Mouse (Mus musculus): ENCODE results near the gene Mesp2.

Gene Mesp2

DNA sequence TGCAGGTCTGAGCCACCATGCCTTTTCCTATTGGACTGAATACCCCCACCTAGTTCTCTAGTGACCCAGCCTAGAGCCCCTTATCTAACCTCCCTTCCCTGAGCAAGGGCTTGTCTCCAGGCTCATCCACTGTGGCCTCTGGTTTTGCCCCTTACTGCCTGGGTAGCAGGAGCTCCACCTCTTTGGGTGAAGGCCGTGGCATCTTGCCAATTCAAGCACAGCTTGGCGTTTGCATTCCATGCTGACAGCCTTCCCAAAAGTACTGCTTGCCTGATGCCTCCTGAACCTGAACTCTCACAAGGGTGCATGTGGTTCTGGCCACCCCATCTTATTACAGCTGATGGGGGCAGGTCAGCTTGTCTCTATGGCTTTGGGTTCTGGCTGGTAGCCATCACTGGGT lies 6.6 kb upstream of the Mesp2 start:
- no peak for DNase-seq (ENCODE audit: low read depth, low spot score)

DNA sequence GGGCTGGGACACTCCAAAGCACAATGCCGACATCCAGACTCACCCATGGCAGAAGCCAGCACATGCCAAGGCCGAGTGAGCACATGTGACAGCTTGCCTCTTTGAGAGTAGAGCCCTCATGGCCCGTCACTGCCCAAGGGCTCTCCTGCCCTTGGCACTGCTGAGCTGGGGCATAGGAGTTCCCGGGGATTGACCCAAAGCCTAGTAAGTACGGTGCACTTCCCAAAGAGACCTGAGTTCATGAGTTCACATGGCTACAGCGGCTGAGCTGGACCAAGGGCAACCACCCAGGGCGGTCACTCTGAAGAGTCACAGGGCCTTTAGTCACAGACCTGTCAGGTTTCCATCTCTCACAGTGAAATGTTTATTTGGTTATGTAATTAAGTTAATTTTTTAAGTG lies 2.0 kb upstream of the Mesp2 start:
- DNase-seq (ENCODE audit: low read depth, low spot score) = no peak

DNA sequence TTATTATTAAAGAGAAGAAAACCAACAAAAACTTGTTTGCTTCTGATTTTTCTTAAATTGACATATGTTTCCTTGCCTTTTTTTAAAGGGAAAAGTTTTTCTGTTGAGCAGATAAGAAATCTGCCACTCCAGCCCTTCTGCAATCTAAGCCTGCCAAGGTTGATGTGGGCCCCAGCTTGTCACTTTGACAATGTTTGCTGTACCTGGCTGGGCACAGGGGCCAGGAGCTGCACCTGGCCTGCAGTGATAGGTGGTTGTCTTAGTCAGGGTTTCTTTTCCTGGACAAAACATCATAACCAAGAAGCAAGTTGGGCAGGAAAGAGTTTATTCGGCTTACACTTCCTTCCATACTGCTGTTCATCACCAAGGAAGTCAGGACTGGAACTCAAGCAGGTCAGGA lies 2.9 kb downstream of the Mesp2 start:
- no peak for DNase-seq (ENCODE audit: low read depth, low spot score)

DNA sequence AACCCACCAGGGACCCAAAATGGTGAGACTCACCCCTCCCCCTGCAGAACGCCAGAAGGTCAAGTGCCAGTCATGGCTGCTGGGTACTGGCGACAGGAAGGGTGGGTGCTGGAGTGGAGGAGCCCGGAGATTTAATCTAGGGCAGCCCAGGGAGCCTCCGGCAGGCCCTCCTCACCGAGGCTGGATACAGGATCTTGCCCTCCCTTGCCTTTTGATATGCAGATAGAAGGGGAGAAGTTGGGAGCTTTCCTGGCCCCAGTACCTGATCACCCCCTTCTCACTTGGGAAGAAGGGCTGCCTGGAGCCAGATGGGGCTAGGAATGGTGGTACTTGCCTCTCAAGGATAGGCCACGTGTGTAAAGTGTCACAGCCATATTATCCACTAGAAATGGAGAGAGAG lies 7.8 kb downstream of the Mesp2 start:
- no peak for DNase-seq (ENCODE audit: low read depth, low spot score)

DNA sequence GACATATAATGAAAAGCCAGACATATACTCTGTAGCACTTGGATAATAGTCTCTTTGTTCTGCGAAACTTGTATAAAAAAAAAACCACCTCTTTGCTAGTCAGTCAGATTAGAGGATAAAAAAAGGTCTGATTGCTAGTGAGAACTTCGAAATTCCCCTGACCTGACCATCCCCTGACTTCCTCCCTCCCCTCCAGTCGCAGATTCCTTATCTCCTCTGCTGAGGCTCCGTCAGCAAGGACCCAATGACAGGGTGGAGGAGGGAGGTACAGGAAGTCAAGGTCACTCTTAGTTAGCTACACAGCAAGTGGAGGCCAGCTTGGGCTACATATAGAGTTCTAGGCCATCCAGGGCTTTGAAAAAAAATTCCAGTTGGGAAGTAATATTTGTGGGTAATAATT lies 9.0 kb downstream of the Mesp2 start:
- DNase-seq (ENCODE audit: low read depth, low spot score) = no peak

DNA sequence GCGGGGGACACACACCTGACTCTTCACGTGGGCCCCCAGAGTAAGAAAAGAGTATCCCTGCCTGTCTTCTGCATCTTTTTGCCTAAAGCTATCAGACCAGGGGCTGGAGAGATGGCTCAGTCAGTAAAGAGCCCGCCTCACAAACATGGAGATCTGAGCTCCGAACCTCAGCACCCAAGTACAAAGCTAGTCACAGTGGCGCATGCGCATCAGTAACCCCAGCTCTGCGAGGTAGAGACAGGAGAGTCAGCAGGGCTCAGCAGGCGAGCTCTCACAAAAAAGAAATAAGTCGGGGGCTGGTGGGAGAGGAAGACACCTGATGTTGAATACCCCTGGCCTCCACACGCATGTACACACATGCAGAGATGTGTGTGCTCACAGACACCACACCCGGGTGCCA lies 9.5 kb downstream of the Mesp2 start:
- no peak for DNase-seq (ENCODE audit: low read depth, low spot score)

DNA sequence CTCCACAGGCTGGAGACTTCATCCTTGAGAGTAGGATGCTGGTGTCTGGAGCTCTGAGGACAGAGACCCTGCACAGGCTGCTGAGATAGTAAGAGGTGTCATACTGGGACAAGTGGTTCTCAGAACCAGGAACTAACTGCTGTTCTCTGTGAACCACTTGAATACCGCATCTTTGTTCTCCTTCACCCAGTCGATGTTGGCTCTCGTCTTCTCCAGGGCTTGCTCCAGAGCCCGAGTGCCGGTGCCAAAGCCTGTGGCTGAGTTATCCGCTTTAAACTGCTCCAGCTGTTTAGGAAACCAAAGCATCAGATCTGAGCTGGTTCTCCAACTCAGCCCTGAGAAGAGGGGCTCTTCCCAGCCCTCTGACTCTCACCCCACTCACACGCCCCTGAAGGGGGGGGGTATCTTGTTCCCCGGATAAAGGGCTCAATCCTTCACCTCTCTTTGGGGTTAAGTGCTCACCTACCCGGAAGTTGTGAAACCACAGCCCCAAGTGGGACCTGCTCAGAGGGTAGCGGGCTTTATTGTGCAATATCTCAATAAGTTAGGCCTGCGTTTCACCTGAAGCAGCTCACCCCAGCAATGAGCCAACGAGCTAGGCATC lies 11.7 kb downstream of the Mesp2 start:
- no peak for DNase-seq (ENCODE audit: low read depth, low spot score)

DNA sequence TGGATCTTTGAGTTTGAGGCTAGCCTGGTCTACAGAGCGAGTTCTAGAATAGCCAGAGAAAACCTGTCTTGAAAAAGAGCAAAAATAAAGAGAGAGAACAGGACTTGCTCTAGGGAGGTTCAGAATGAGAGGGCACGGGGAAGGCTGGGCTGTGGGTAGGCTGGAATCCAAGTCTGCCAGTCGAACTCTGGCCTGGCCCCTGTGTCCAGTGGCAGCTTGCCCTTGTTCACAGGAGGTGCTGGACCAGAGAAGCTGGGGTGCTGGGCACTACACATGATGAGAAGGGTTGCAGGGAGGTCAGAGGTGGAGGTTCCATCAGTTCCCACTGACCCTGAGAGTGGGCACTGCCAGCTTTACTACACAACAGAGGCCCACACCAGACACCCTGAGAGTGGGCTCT lies 17.8 kb downstream of the Mesp2 start:
- no peak for DNase-seq (ENCODE audit: low read depth, low spot score)

DNA sequence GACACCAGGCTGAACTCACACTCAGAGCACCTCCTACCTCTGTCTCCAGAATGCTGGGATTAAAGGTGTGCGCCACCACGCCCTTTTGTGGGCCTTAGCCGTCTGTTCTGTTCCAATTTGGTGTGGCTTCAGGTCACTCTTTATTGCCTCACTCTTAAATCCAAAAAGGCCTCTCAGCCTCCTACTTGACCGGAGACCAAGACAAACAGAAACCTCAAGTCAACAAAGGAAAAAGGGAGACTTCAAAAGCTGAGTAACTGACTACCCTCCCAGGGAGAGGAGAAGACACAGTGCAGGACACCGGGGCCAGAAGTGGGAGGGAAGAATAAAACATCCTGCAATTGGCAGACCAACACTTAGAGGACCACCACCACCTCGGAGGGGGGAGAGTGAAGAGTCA lies 20.6 kb downstream of the Mesp2 start:
- no peak for DNase-seq (ENCODE audit: low read depth, low spot score)

DNA sequence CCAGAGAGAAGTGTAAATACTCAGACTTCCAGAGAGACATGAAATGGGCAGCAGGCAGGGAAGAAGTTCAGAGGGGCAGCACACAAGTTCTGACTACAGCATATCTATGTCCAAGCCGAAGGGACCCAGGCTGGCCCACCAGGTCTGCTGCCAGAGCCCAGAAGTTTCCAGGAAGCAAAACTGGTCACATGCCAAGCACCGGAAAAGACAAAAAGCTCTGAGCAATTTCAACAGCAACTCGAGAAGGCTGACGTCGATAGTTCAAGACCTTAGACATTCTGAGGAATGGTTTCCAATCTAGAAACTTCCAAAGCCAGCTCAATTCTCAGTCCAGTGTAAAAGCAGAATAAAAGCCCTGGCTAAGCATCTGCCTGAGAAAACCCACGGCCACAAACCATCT lies 21.1 kb downstream of the Mesp2 start:
- DNase-seq (ENCODE audit: low read depth, low spot score) = no peak

DNA sequence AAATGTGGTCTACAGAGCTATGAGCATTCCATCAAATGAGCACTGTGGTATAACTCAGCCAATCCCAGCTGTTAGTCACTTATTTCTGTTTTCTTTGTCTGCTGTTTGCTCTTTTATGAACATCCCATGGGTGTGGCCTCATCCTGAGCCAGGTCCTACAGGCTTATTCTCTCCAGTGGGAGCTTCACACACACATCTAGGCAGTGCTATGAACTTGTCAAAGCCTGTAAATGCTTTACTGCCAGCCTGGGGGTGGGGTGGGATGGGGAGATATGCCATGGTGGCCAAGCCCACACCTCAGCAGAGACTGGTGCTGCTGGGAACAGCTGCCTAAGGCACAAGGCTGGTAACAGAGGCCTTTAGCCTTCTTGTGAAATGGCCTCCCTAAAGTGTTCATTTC lies 22.5 kb downstream of the Mesp2 start:
- DNase-seq (ENCODE audit: low read depth, low spot score) = no peak

DNA sequence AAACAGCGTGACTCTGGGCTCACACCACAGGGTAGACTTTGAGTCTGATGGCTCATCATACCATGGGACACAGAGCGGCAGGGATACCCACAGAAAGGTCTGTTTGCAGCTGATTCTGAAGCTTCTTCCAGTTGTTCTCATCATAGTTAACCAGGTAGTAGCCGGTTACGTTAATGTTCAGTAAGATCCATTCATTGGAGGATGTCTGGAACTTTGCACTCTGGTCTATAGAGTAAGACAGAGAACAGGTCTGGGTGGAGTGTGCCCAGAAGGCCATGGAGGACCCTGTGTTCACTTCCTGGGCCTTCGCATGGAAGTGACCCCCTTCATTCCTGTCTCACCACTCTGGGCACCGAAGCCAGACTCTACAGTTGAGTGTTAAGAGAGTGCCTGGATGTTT lies 24.7 kb downstream of the Mesp2 start:
- DNase-seq (ENCODE audit: low read depth, low spot score) = no peak

DNA sequence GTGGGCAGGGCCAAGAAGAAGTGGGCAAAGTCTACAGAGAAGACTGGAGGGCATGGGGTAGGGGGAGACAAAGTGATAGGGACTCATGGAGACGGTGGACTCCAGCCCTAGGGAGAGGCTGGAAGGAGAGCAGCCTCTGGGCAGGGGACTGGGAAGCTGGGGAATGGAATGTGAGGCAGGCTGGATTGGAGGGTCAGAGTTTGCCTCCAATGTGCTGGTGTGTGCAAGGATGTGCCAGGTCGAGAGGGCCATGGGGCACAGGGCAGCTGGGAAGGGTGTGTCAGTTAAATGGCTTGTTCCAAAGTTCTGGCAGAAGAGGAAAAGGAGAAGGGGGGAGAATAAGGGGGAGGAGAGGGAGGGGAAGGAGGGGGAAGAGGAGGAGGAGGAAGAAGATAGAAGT lies 26.7 kb downstream of the Mesp2 start:
- no peak for DNase-seq (ENCODE audit: low read depth, low spot score)

DNA sequence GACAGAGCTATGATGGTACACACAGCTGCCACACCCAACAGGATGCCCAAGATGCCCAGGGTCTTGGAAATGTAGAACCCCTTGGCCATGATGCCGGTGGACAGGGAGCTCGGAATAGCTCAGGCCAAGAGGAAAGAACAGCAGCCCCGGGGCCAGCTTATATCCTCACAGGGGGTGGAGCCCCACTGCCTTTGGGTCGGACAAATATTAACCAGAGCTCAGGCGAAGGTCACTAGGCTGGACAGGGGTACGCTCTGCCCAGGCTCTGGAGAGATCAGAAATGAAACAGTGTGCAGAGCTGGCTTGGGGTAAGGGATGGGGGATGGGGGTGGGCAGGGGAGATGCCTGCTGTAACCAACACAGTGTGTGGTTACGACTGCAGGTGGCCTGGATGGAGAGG lies 31.6 kb downstream of the Mesp2 start:
- DNase-seq (ENCODE audit: low read depth, low spot score) = no peak

DNA sequence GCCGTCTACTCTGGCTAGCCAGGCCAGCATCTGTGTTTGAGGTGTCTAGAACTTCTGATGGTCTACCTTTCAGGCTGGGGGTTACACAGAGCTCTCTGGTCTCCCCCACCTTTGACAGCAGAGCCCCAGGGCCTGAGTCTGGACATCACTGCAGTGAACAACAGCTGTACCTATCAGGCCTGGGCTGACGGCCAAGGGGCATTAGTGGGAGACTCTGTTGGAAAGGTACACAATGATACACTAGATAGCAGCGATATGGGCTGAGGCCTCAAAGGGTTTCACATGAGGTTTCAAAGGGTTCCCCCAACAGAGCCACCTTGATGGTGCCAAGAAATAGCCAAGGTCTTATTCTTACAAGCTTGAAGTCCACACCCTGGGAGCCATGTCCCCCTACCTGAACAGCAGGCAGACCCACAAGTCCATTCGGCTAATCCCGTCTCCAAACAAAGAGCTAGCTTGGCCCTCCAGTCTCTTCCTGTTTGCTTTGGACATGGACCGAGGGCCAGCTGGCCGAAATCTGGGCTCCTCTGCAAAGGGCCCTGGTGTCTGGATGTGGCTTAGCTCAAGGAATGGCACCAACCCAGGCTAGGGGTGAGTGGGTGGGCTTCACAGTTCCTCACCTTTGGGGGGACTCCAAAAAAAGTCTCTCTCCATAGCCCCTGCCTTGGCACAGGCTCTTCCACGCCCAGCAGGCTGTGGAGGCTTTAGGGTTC lies 33.7 kb downstream of the Mesp2 start:
- DNase-seq (ENCODE audit: low read depth, low spot score) = no peak

DNA sequence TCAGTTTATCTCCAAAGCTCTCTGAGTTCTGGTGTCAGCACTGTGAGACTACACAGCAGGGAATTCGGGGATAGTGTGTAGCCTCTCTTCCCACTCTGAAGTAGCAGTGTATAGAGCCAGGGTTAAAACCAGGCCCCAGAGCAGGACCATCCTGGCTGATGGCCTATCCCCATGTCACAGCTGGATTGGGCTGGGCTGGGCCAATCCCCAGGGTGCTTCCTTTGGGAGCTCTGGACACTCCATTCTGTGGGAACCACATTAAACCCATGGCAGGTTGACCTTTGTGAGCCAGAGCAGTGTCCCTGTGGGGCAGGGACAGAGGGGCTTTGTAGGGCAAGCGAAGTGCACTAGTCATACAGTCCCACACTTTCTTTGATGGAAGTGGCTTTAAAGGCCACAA lies 35.8 kb downstream of the Mesp2 start:
- DNase-seq (ENCODE audit: low read depth, low spot score) = no peak

DNA sequence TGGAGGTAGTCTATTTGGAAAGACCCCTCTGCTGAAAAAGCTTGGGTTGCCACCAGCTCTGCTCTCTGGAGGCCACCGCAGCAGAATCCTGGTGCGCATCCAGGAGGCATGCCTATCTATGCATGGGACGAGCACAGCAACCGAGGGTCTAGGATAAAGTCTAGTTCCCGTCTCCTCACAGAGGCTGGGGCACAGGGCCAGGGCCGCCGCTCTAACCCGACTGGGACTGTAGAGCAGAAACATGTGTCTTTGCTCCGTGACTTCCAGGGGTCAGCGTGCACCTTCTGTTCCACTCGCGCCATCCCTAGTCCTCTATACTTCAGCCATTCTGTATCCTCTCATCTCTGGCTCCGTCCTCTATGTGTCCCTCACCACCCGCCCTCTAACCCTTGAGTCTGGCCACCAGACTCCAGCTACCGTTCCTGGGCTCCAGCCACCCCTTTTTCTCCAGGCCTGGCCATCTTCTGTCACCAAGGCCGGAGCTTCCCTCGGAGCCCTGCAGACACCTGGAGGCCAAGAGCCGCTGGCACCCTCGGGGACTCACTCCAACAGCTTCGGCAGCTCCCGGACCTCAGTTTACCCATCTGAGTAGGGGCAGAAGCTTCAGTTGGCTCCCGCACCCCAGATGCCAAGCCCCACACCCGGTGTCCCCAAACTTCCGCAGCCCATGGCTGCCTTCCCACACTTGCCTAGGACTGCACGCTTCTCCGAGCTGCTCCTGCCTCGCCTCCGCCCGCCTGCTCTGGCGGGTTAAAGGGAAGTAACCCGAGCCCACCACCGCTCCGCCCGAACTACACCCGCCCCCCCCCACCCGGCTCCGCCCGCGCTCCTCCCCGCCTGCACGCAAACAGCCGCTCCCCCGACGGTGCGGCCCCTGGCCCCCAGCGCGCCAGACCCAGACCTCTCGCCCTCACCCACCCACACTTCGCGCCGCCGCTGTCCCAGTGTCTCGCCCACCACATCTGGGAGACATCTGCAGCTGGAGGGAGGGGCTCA lies 37.2 kb downstream of the Mesp2 start:
- no peak for DNase-seq (ENCODE audit: low read depth, low spot score)

DNA sequence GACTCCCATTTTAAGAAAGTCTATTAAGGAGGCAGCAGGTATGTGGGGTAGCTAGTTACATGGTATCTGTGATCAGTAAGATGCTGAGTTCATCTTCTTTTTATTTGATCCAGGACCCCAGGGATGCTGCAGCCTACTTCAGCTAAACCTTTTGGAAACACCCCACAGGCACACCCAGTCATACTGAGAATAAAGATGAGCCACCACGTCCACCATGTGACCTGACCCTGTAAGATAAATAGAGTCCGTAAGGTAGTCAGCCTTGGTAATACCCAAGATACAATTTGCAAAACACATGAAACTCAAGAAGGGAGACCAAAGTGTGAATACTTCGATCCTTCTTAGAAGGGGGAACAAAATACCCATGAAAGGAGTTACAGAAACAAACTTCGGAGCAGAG lies 45.8 kb downstream of the Mesp2 start:
- DNase-seq (ENCODE audit: low read depth, low spot score) = no peak

DNA sequence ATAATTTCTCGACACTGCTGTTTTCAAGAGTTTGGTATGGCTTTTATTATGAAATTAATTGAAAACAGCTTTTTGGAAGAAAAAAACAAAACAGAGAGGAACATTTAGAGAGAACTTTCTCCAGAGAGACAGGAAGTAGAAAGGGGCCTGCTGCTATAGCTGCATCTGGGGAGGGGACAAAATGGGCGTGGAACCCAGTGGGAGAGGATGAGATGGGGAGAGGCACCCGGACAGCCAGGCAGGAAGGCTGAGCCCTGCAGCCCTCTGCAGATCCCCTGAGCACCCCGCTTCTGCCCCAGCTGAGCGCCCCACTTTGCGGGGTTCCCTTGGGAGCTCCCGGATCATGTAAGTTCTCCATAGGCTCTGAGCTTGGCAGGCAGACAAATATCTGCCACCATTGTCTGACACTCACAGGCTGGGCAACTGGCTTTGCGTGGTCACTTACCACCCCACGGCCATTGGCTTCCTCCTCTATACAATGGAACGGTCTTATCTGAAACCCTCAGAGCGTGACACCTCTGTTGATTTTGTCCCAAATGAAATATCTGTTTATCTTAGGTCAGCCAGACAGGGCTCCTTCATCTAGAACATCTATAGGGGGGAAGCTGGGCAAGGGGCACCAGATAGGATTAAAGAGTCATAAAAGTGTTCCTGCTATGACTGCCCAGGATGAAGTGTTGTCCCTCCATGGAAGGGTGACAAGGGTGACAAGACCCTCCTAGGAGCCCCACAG lies 47.8 kb downstream of the Mesp2 start:
- DNase-seq (ENCODE audit: low read depth, low spot score) = no peak

DNA sequence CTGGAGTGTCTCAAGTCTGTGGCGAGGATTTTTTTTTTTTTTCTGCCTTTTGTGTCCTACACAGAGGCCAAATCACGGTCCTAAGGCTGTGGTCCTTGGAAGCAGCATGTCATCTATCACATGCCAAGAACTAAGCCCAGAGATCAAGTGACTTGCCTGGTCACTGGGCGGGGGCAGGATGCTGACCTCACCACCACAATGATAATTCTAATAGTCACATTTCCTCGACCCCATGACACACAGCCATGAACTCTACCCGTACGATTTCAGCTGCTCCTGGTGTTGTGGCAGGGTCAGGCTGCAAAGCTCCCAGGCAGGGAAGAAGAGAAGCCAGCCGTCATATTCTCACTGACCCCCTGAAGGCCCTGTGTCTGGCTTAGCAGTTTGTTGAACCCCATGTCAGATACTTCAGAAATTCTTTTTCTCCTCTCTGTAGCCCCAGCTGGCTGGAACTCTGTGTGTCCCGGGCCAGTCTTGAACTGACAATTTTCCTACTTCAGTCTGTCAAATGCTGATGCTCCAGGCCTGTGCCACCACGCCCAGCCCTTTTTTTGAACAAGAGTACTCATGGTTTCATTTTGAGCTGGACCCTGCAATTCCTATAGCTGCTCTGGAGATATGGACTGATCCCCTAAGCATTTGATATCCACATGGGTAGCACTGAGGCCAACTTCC lies 48.6 kb downstream of the Mesp2 start:
- no peak for DNase-seq (ENCODE audit: low read depth, low spot score)

DNA sequence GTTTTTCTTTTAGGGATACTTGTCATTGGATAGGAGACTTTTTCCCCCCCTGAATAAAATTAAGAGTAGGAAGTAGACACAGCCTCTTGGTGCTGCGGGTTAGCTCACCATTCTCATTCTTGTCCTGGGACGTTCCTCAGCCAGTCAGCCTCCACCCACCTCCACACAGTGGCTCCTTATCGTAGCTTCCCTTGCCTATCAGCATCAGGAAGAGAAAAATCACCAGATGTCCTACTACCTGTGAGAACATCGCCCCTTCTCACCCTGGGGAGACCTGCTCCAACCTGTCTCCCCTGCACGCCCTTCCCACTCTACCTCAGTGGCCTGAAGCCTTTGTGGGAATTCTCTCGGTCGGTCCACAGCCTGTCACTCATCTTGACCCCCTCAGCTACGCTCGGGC lies 50.3 kb downstream of the Mesp2 start, which contains the start of gene Anpep:
TSS of gene Anpep (minus strand) at position 249 of the 400 bp plus-strand sequence.
- no peak for DNase-seq (ENCODE audit: low read depth, low spot score)

All from c-Kit-negative CD71-positive TER-119-positive erythroid progenitor cells, embryonic 14.5 days (primary cell).